ENCODE assay signal across 30 mouse cellular contexts in the genomic region with DNA sequence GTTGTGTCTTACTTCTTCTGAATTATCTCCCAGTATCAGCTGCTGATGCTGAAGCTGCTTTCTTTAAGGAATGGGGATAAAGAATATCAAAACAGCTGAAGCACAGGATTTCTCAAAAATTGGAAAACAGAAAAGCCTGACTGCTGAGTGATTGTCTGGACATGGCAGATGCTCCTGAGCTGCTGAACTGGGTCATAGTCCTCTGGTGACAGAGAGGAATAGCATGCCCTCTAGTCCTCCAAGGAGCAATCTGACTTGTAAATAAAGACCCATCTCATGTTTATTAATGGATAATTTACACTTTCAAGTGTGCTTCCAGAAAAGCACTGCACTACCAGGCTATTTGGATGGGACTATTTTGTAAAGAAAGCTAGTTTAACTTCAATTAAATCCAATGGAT.
DNase-seq lines count a peak whose midpoint lies in the region; ATAC-seq and TF ChIP-seq lines count a peak whose summit lies in the region.
"Had no signal": no experiment of that assay in that cellular context is flagged by ENCODE, and none has a peak within 500 bp of the region (broad histone marks: within the 10 kb centered on the region; RNA-seq: fewer than 3 reads in every experiment).

No protein-coding gene starts in this region.

- H3K9me3 ChIP-seq in forebrain, embryonic 13.5 days (replicated peaks), result no peaks in the 10 kb centered on the region
- no peaks in the 10 kb centered on the region for H3K9me3 ChIP-seq in forebrain, embryonic 15.5 days
- no peaks in the 10 kb centered on the region for H3K9me3 ChIP-seq in midbrain, embryonic 13.5 days
- H3K9me3 ChIP-seq in midbrain, postnatal 0 days (ENCODE audit: low read length), result no peaks in the 10 kb centered on the region
- H3K9me3 ChIP-seq in heart, embryonic 11.5 days (replicated peaks; ENCODE audit: control insufficient read depth, low read length), result no peaks in the 10 kb centered on the region
- H3K9me3 ChIP-seq: embryonic facial prominence, embryonic 10.5 days; embryonic facial prominence, embryonic 15.5 days; heart, embryonic 12.5 days; intestine, embryonic 15.5 days; liver, embryonic 12.5 days; neural tube, embryonic 15.5 days had no signal

- H3K4me1 ChIP-seq in forebrain, embryonic 13.5 days, result no peaks in the 10 kb centered on the region
- no peaks in the 10 kb centered on the region for H3K4me1 ChIP-seq in forebrain, embryonic 15.5 days
- H3K4me1 ChIP-seq in midbrain, embryonic 13.5 days (replicated peaks), result 0 out of 2 replicates have a peak, but pooled peaks cover 4% of the 10 kb centered on the region
- H3K4me1 ChIP-seq in midbrain, postnatal 0 days (ENCODE audit: insufficient read depth, low read length), result no peaks in the 10 kb centered on the region
- H3K4me1 ChIP-seq in heart, embryonic 11.5 days (ENCODE audit: control insufficient read depth, insufficient read depth, low read length), result no peaks in the 10 kb centered on the region
- H3K4me1 ChIP-seq: embryonic facial prominence, embryonic 10.5 days; embryonic facial prominence, embryonic 15.5 days; heart, embryonic 12.5 days; intestine, embryonic 15.5 days; liver, embryonic 12.5 days; neural tube, embryonic 15.5 days had no signal

- ATAC-seq in cerebellum, adult (ENCODE audit: insufficient number of reproducible peaks, low FRiP score, low TSS enrichment), result peak; percentile 56; the same call in 1 of the 2 replicates
- ATAC-seq in forebrain, embryonic 13.5 days, result peak; percentile 27; the same call in 1 of the 2 replicates
- ATAC-seq in forebrain, embryonic 15.5 days (replicated peaks), result no peak
- peak; percentile 77; the same call in 1 of the 2 replicates for ATAC-seq in midbrain, embryonic 13.5 days
- no peak for ATAC-seq in midbrain, postnatal 0 days (ENCODE audit: low FRiP score)
- ATAC-seq in heart, embryonic 11.5 days (replicated peaks; ENCODE audit: insufficient number of reproducible peaks, low FRiP score, low TSS enrichment), result no peak
- ATAC-seq: forebrain, embryonic 16.5 days; hindbrain, postnatal 0 days; intestine, embryonic 15.5 days; liver, embryonic 12.5 days; liver, postnatal 0 days had no signal

- no peak overlapping the region for H3K4me2 ChIP-seq in forebrain, embryonic 13.5 days
- H3K4me2 ChIP-seq in forebrain, embryonic 15.5 days (replicated peaks), result no peak overlapping the region
- H3K4me2 ChIP-seq in midbrain, embryonic 13.5 days (replicated peaks), result no peak overlapping the region
- no peak overlapping the region for H3K4me2 ChIP-seq in midbrain, postnatal 0 days (ENCODE audit: low read depth, low read length, poor library complexity, severe bottlenecking)
- H3K4me2 ChIP-seq in heart, embryonic 11.5 days, result no peak overlapping the region
- H3K4me2 ChIP-seq: embryonic facial prominence, embryonic 15.5 days; heart, embryonic 12.5 days; intestine, embryonic 15.5 days; liver, embryonic 12.5 days; neural tube, embryonic 15.5 days had no signal

- H3K36me3 ChIP-seq in forebrain, embryonic 13.5 days (ENCODE audit: poor library complexity, severe bottlenecking), result no peaks in the 10 kb centered on the region
- no peaks in the 10 kb centered on the region for H3K36me3 ChIP-seq in forebrain, embryonic 15.5 days
- H3K36me3 ChIP-seq in midbrain, embryonic 13.5 days, result no peaks in the 10 kb centered on the region
- no peaks in the 10 kb centered on the region for H3K36me3 ChIP-seq in midbrain, postnatal 0 days (ENCODE audit: insufficient read depth, low read length)
- no peaks in the 10 kb centered on the region for H3K36me3 ChIP-seq in heart, embryonic 11.5 days (ENCODE audit: control insufficient read depth, insufficient read depth, low read length)
- H3K36me3 ChIP-seq: embryonic facial prominence, embryonic 10.5 days; embryonic facial prominence, embryonic 15.5 days; heart, embryonic 12.5 days; intestine, embryonic 15.5 days; liver, embryonic 12.5 days; neural tube, embryonic 15.5 days had no signal

- no peak overlapping the region for H3K27ac ChIP-seq in forebrain, embryonic 13.5 days
- H3K27ac ChIP-seq in forebrain, embryonic 15.5 days (replicated peaks), result no peak overlapping the region
- H3K27ac ChIP-seq in midbrain, embryonic 13.5 days, result no peak overlapping the region
- no peak overlapping the region for H3K27ac ChIP-seq in midbrain, postnatal 0 days (ENCODE audit: low read depth, low read length)
- no peak overlapping the region for H3K27ac ChIP-seq in heart, embryonic 11.5 days (ENCODE audit: low read depth, low read length)
- H3K27ac ChIP-seq: embryonic facial prominence, embryonic 10.5 days; embryonic facial prominence, embryonic 15.5 days; gastrocnemius, adult 2 months; hindbrain, postnatal 0 days; intestine, embryonic 15.5 days; left cerebral cortex, adult 2 months; liver, embryonic 12.5 days; neural tube, embryonic 15.5 days had no signal

- no peaks in the 10 kb centered on the region for H3K27me3 ChIP-seq in forebrain, embryonic 13.5 days
- H3K27me3 ChIP-seq in forebrain, embryonic 15.5 days, result no peaks in the 10 kb centered on the region
- no peaks in the 10 kb centered on the region for H3K27me3 ChIP-seq in midbrain, embryonic 13.5 days
- no peaks in the 10 kb centered on the region for H3K27me3 ChIP-seq in midbrain, postnatal 0 days (ENCODE audit: insufficient read depth, low read length)
- H3K27me3 ChIP-seq in heart, embryonic 11.5 days (ENCODE audit: control insufficient read depth, insufficient read depth, low read length), result no peaks in the 10 kb centered on the region
- H3K27me3 ChIP-seq: CH12.LX; embryonic facial prominence, embryonic 15.5 days; heart, embryonic 12.5 days; intestine, embryonic 15.5 days; liver, embryonic 12.5 days; neural tube, embryonic 15.5 days had no signal

- DNase-seq in cerebellum, adult 11 months, result no peak
- no peak for DNase-seq in midbrain, postnatal 0 days (ENCODE audit: low spot score)
- no peak for DNase-seq in right cerebral cortex, adult 18-20 months
- DNase-seq: adrenal gland, adult 8-10 months; gastrocnemius, adult 2 months; gastrocnemius, postnatal 36 days; heart, adult 18-20 months; heart, postnatal 4 days; kidney, adult 2 months; kidney, postnatal 36 days; liver, postnatal 0 days; lung, postnatal 36 days; thymus, adult 2 months; thymus, postnatal 36 days had no signal

- no peak for TF ChIP-seq CTCF in midbrain, postnatal 0 days (IDR thresholded peaks at IDR 0.05)

- no peak overlapping the region for H3K9ac ChIP-seq in forebrain, embryonic 13.5 days
- H3K9ac ChIP-seq in forebrain, embryonic 15.5 days (replicated peaks), result no peak overlapping the region
- H3K9ac ChIP-seq in midbrain, embryonic 13.5 days (replicated peaks), result no peak overlapping the region
- H3K9ac ChIP-seq in midbrain, postnatal 0 days (replicated peaks; ENCODE audit: low read length, poor library complexity, severe bottlenecking), result no peak overlapping the region
- no peak overlapping the region for H3K9ac ChIP-seq in heart, embryonic 11.5 days (ENCODE audit: low read depth, low read length)
- H3K9ac ChIP-seq: embryonic facial prominence, embryonic 15.5 days; heart, embryonic 12.5 days; intestine, embryonic 15.5 days; liver, embryonic 12.5 days; liver, postnatal 0 days; neural tube, embryonic 15.5 days had no signal

- no peak overlapping the region for H3K4me3 ChIP-seq in forebrain, embryonic 13.5 days
- no peak overlapping the region for H3K4me3 ChIP-seq in forebrain, embryonic 15.5 days
- H3K4me3 ChIP-seq in midbrain, embryonic 13.5 days (replicated peaks), result no peak overlapping the region
- no peak overlapping the region for H3K4me3 ChIP-seq in midbrain, postnatal 0 days (ENCODE audit: low read depth, low read length)
- no peak overlapping the region for H3K4me3 ChIP-seq in heart, embryonic 11.5 days (ENCODE audit: low read depth, low read length)
- H3K4me3 ChIP-seq: embryonic facial prominence, embryonic 10.5 days; embryonic facial prominence, embryonic 15.5 days; gastrocnemius, adult 2 months; heart, embryonic 12.5 days; intestine, embryonic 15.5 days; layer of hippocampus, adult 2 months; left cerebral cortex, adult 2 months; liver, embryonic 12.5 days; neural tube, embryonic 15.5 days had no signal

Comparison
In these comparisons a context has a peak if more than half of its experiments do, and no peak if none do; other contexts are left out.
1. ATAC-seq: peak in cerebellum, adult (single experiment), forebrain, embryonic 13.5 days (single experiment) and midbrain, embryonic 13.5 days (single experiment); none in forebrain, embryonic 15.5 days (single experiment), midbrain, postnatal 0 days (single experiment) and heart, embryonic 11.5 days (single experiment).